Comparison of ENCODE assay signal across 12 mouse cellular contexts in the genomic region with DNA sequence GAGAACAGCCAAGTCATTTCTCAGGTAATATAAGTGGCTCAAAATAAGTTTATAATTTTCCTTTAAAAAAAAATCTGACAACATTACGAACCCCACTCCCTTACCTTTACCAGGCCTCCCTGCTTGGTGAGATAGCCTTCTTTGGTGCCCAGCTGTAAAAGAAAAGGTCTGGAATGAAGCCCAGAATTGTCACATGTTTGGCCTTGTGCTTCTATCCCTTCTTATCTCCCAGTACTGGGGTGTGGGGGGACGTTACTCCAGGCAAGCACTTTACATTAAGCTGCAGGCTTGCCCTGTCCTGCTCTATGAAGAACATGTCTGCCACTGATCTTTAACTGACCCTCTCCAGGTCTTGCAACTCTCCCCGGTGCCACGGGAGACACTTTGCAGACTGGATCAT. TPM values are rescaled to one million over a fixed set of nuclear protein-coding genes. Genes with fewer than 3 reads are reported as not detected.
DNase-seq lines count a peak whose midpoint lies in the region; ATAC-seq and TF ChIP-seq lines count a peak whose summit lies in the region.
"Had no signal": no experiment of that assay in that cellular context is flagged by ENCODE, and none has a peak within 500 bp of the region (broad histone marks: within the 10 kb centered on the region; RNA-seq: fewer than 3 reads in every experiment).

No protein-coding gene starts in this region.

- TF ChIP-seq RAD21 in MEL (IDR thresholded peaks at IDR 0.05; ENCODE audit: low read depth, low read length): no peak

- no peak overlapping the region for H3K4me3 ChIP-seq in MEL (ENCODE audit: control insufficient read depth in 1 of 2, insufficient read depth in 1 of 2, low read depth in 2 of 2, low read length in 2 of 2)
- H3K4me3 ChIP-seq in heart, adult 2 months: no peak overlapping the region
- H3K4me3 ChIP-seq in liver, embryonic 11.5 days (ENCODE audit: low read depth, low read length): no peak overlapping the region
- H3K4me3 ChIP-seq: embryonic facial prominence, embryonic 12.5 days; limb, embryonic 12.5 days; myocyte had no signal

- H3K9me3 ChIP-seq in MEL (replicated peaks; ENCODE audit: insufficient read depth, low read length): no peaks in the 10 kb centered on the region
- no peaks in the 10 kb centered on the region for H3K9me3 ChIP-seq in liver, embryonic 11.5 days (ENCODE audit: control insufficient read depth, low read length)
- H3K9me3 ChIP-seq: embryonic facial prominence, embryonic 12.5 days; limb, embryonic 12.5 days had no signal

- peak overlapping the region; percentile 56 for H3K9ac ChIP-seq in MEL (ENCODE audit: control insufficient read depth, low read depth, low read length, poor library complexity, severe bottlenecking)
- H3K9ac ChIP-seq in heart, adult 2 months (ENCODE audit: low read depth, low read length): peak overlapping the region; percentile 23; the same call in 1 of the 2 replicates
- no peak overlapping the region for H3K9ac ChIP-seq in liver, embryonic 11.5 days (ENCODE audit: low read depth, low read length)
- H3K9ac ChIP-seq: embryonic facial prominence, embryonic 12.5 days; hindbrain, embryonic 14.5 days; limb, embryonic 12.5 days had no signal

- TF ChIP-seq CTCF in MEL (IDR thresholded peaks at IDR 0.05 in 2 of 3, conservative IDR thresholded peaks at IDR 0.05 in 1 of 3; ENCODE audit: control insufficient read depth in 1 of 3, insufficient read depth in 1 of 3, low read depth in 2 of 3, low read length in 3 of 3, poor library complexity in 1 of 3, severe bottlenecking in 1 of 3): no peak
- TF ChIP-seq CTCF in heart, adult 2 months (IDR thresholded peaks at IDR 0.05): no peak

- H3K4me2 ChIP-seq in liver, embryonic 11.5 days: peak overlapping the region; percentile 21; the same call in 1 of the 2 replicates
- H3K4me2 ChIP-seq: embryonic facial prominence, embryonic 12.5 days; hindbrain, embryonic 14.5 days; limb, embryonic 12.5 days had no signal

- peak overlapping the region; percentile 90 for H3K27ac ChIP-seq in MEL (ENCODE audit: control insufficient read depth, low read depth, low read length)
- H3K27ac ChIP-seq in heart, adult 2 months: peak overlapping the region; percentile 65
- peak overlapping the region; percentile 3; the same call in 1 of the 2 replicates for H3K27ac ChIP-seq in liver, embryonic 11.5 days (ENCODE audit: low read depth, low read length)
- H3K27ac ChIP-seq: embryonic facial prominence, embryonic 12.5 days; hindbrain, embryonic 14.5 days; limb, embryonic 12.5 days had no signal

- WGBS in heart, adult 2 months: 25% methylated on average over 4 of the region's 4 CpGs
- WGBS in liver, embryonic 11.5 days: 43% methylated on average over 4 of the region's 4 CpGs

- peaks cover 1% of the 10 kb centered on the region for H3K79me2 ChIP-seq in MEL (ENCODE audit: control insufficient read depth, insufficient read depth, low read length, poor library complexity)
- no peaks in the 10 kb centered on the region for H3K79me2 ChIP-seq in heart, adult 2 months (replicated peaks; ENCODE audit: control insufficient read depth, insufficient read depth, low read length)

- peak; percentile 93 to 95 for TF ChIP-seq EP300 in MEL (IDR thresholded peaks at IDR 0.05; ENCODE audit: low read depth in 1 of 2, low read length in 2 of 2)
- TF ChIP-seq EP300 in heart, adult 2 months (IDR thresholded peaks at IDR 0.05; ENCODE audit: insufficient read depth, low read depth, low read length): 0 out of 2 replicates have a peak, but pooled peaks have one; percentile 16

- peak; percentile 75 for ATAC-seq in liver, embryonic 11.5 days (replicated peaks; ENCODE audit: low FRiP score)

- H3K36me3 ChIP-seq in MEL (ENCODE audit: control insufficient read depth in 1 of 2, insufficient read depth in 2 of 2, low read length in 2 of 2): peaks cover 39 to 48% of the 10 kb centered on the region in 2 experiments
- H3K36me3 ChIP-seq in heart, adult 2 months (ENCODE audit: control insufficient read depth, insufficient read depth, low read length): no peaks in the 10 kb centered on the region
- no peaks in the 10 kb centered on the region for H3K36me3 ChIP-seq in liver, embryonic 11.5 days (ENCODE audit: control insufficient read depth, insufficient read depth, low read length)
- H3K36me3 ChIP-seq: embryonic facial prominence, embryonic 12.5 days; limb, embryonic 12.5 days had no signal

- intact Hi-C loops in heart, adult 2 months (cut with DNase I): no loop called here

- DNase-seq in 3T3-L1 (ENCODE audit: low read depth, low spot score): peak; percentile 27
- DNase-seq in MEL (ENCODE audit: low read depth, low spot score): peak; percentile 96
- DNase-seq in heart, adult 2 months: peak; percentile 39 to 64
- DNase-seq in liver, embryonic 11.5 days (ENCODE audit: low spot score): no peak
- DNase-seq in retina, postnatal 1 day: no peak
- DNase-seq in cerebellum, postnatal 4 days (ENCODE audit: low spot score in 2 of 2): no peak
- DNase-seq in kidney, adult 11 months: no peak
- no peak for DNase-seq in yolk sac, embryonic 10.5 days (ENCODE audit: low spot score)

- TF ChIP-seq POLR2A in MEL (IDR thresholded peaks at IDR 0.05; ENCODE audit: control insufficient read depth in 1 of 2, insufficient read depth in 1 of 2, low read depth in 1 of 2, low read length in 2 of 2, poor library complexity in 1 of 2): peak in 1 of 2 experiments; percentile 45; a peak in 1 of 4 replicates
- 0 out of 2 replicates have a peak, but pooled peaks have one; percentile 22 for TF ChIP-seq POLR2A in heart, adult 2 months (IDR thresholded peaks at IDR 0.05; ENCODE audit: insufficient read depth, low read depth, low read length)

- H3K4me1 ChIP-seq in MEL (ENCODE audit: control insufficient read depth in 1 of 2, insufficient read depth in 2 of 2, low read length in 2 of 2): peaks cover 32 to 34% of the 10 kb centered on the region in 2 experiments
- no peaks in the 10 kb centered on the region for H3K4me1 ChIP-seq in heart, adult 2 months (ENCODE audit: control insufficient read depth, insufficient read depth, low read length)
- H3K4me1 ChIP-seq in liver, embryonic 11.5 days (replicated peaks; ENCODE audit: control insufficient read depth, insufficient read depth, low read length): peaks cover 36% of the 10 kb centered on the region
- H3K4me1 ChIP-seq: embryonic facial prominence, embryonic 12.5 days; limb, embryonic 12.5 days had no signal

- no peaks in the 10 kb centered on the region for H3K27me3 ChIP-seq in MEL (ENCODE audit: control insufficient read depth in 1 of 2, insufficient read depth in 2 of 2, low read length in 2 of 2)
- H3K27me3 ChIP-seq in heart, adult 2 months (ENCODE audit: control insufficient read depth, insufficient read depth, low read length): no peaks in the 10 kb centered on the region
- H3K27me3 ChIP-seq in liver, embryonic 11.5 days (replicated peaks; ENCODE audit: control insufficient read depth, insufficient read depth, low read length): no peaks in the 10 kb centered on the region
- H3K27me3 ChIP-seq: embryonic facial prominence, embryonic 12.5 days; limb, embryonic 12.5 days had no signal

TF ChIP-seq in MEL, 35 proteins besides CTCF, POLR2A, EP300 and RAD21 (continues in another document):
- no peak for TF ChIP-seq ZMIZ1 (IDR thresholded peaks at IDR 0.05; ENCODE audit: low read depth, low read length)
- no peak for TF ChIP-seq MAFK (IDR thresholded peaks at IDR 0.05; ENCODE audit: borderline replicate concordance, low read depth, low read length)
- no peak for TF ChIP-seq E2F4 (IDR thresholded peaks at IDR 0.05; ENCODE audit: borderline replicate concordance, low read depth, low read length)
- no peak for TF ChIP-seq POLR2AphosphoS5 (IDR thresholded peaks at IDR 0.05; ENCODE audit: borderline replicate concordance, low read depth, low read length)
- peak; percentile 95 for TF ChIP-seq MYC (IDR thresholded peaks at IDR 0.05; ENCODE audit: low read depth, low read length)
- TF ChIP-seq MYB (IDR thresholded peaks at IDR 0.05; ENCODE audit: low read depth, low read length): no peak
- no peak for TF ChIP-seq ELF1 (IDR thresholded peaks at IDR 0.05; ENCODE audit: low read depth, low read length)
- no peak for TF ChIP-seq SMC3 (IDR thresholded peaks at IDR 0.05; ENCODE audit: low read depth, low read length)
- peak; percentile 75 for TF ChIP-seq RCOR1 (IDR thresholded peaks at IDR 0.05; ENCODE audit: low read depth, low read length)
- peak; percentile 100 for TF ChIP-seq ETS1 (IDR thresholded peaks at IDR 0.05; ENCODE audit: low read depth, low read length)
- TF ChIP-seq BHLHE40 (IDR thresholded peaks at IDR 0.05; ENCODE audit: borderline replicate concordance, low read depth, low read length): peak; percentile 74; the same call in 1 of the 2 replicates
- TF ChIP-seq MAX (IDR thresholded peaks at IDR 0.05; ENCODE audit: low read length): peak; percentile 77
- TF ChIP-seq NRF1 (IDR thresholded peaks at IDR 0.05; ENCODE audit: insufficient read depth, low read depth, low read length, poor library complexity, severe bottlenecking): no peak
- peak; percentile 81 for TF ChIP-seq MXI1 (IDR thresholded peaks at IDR 0.05; ENCODE audit: low read depth, low read length)
- TF ChIP-seq HCFC1 (IDR thresholded peaks at IDR 0.05; ENCODE audit: low read depth, low read length): no peak
- TF ChIP-seq USF1 (IDR thresholded peaks at IDR 0.05; ENCODE audit: low read depth, low read length): peak; percentile 89
- TF ChIP-seq NELFE (IDR thresholded peaks at IDR 0.05; ENCODE audit: low read depth, low read length): no peak
- peak; percentile 96 for TF ChIP-seq TCF12 (IDR thresholded peaks at IDR 0.05; ENCODE audit: low read depth, low read length)
- peak; percentile 59; the same call in 1 of the 2 replicates for TF ChIP-seq TBP (IDR thresholded peaks at IDR 0.05; ENCODE audit: low read depth, low read length)
- TF ChIP-seq MEF2A (IDR thresholded peaks at IDR 0.05; ENCODE audit: extremely low read depth, insufficient replicate concordance, low read depth, low read length, poor library complexity, severe bottlenecking): no peak

RNA-seq across cellular contexts. Expression of a gene that starts 22.5 kb away (rescaled TPM):
- total RNA-seq in MEL (2012; rRNA removed): 73.3 and 77.5 TPM in 2 replicates
- polyA plus RNA-seq in MEL (2012; ENCODE audit: insufficient read depth in 1 of 2, insufficient read length in 2 of 2, low read depth in 1 of 2, low replicate concordance in 2 of 2, missing spikeins in 1 of 2): 10 to 100 TPM in 1 of 2 experiments, not detected in 1; 88.3 TPM
- 100 to 1,000 TPM in 1 of 2 experiments, 10 to 100 TPM in 1; 88.9 to 107 TPM for total RNA-seq in heart, adult 2 months (2021)
- 48.7 and 77.2 TPM in 2 replicates for polyA plus RNA-seq in heart, adult 2 months (2012; rRNA removed)
- 100 and 105 TPM in 2 replicates for polyA plus RNA-seq in liver, embryonic 11.5 days (2014; fragmentation: Nextera tagmentation; extraction: Ambion mirVana)

RNA-seq across cellular contexts. Expression of a gene that starts 40.6 kb away (rescaled TPM):
- total RNA-seq in MEL (2012; rRNA removed): 45.7 and 59.0 TPM in 2 replicates
- 10 to 100 TPM; 67.3 to 91.5 TPM for polyA plus RNA-seq in MEL (2012; ENCODE audit: insufficient read depth in 1 of 2, insufficient read length in 2 of 2, low read depth in 1 of 2, low replicate concordance in 2 of 2, missing spikeins in 1 of 2)
- 1 to 10 TPM; 5.0 to 6.9 TPM for total RNA-seq in heart, adult 2 months (2021)
- 4.0 and 5.2 TPM in 2 replicates for polyA plus RNA-seq in heart, adult 2 months (2012; rRNA removed)
- 35.5 and 36.2 TPM in 2 replicates for polyA plus RNA-seq in liver, embryonic 11.5 days (2014; fragmentation: Nextera tagmentation; extraction: Ambion mirVana)

Comparison
In these comparisons a context has a peak if more than half of its experiments do, and no peak if none do; other contexts are left out.
1. DNase-seq: peak in 3T3-L1 (single experiment), MEL (single experiment) and heart, adult 2 months (2 of 2); none in liver, embryonic 11.5 days (single experiment), retina, postnatal 1 day (single experiment), cerebellum, postnatal 4 days (0 of 2), kidney, adult 11 months (single experiment) and yolk sac, embryonic 10.5 days (single experiment).
2. H3K27ac ChIP-seq: peak in every context shown above with its lines; median percentile 90 in MEL; 65 in heart, adult 2 months; 3 in liver, embryonic 11.5 days.